Mouse (Mus musculus): ENCODE results near the gene Inafm1. TPM values are rescaled to one million over a fixed set of nuclear protein-coding genes. Genes with fewer than 3 reads are reported as not detected.

Inafm1 gene
- polyA plus RNA-seq, 1 experiment from 2014 or later, result 32.0 TPM

DNA sequence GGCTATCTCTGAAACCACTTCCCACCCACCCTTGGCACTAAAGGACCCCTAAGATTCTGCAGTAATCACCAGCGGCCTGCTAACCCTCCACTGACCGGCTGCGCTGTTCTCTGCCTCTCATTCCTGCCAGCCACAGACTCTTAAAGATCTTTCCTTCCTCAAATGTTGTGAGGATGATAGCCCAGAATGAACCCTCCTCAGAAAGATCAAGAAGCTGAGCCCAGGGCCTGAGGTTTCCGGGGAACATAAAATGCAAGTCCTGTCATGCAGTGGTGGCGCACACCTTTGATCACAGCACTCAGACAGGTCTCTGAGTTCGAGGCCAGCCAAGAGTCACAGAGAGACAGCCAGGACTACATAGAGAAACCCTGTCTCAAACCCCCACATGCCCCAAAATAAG lies 31.2 kb downstream of the Inafm1 start:
- 82% methylated on average over 6 of the region's 6 CpGs for WGBS
- no peak overlapping the region for H3K9ac ChIP-seq (ENCODE audit: low read depth, low read length)
- no peak overlapping the region for H3K4me3 ChIP-seq (replicated peaks; ENCODE audit: low read depth, low read length)
- TF ChIP-seq CTCF (IDR thresholded peaks at IDR 0.05; ENCODE audit: low read depth), result no peak
- H3K27ac ChIP-seq, result no peak overlapping the region
- no peaks in the 10 kb centered on the region for H3K27me3 ChIP-seq (ENCODE audit: insufficient read depth, low read length)
- H3K36me3 ChIP-seq (ENCODE audit: insufficient read depth, low read length), result no peaks in the 10 kb centered on the region
- H3K4me1 ChIP-seq (replicated peaks; ENCODE audit: insufficient read depth, low read length), result no peaks in the 10 kb centered on the region
- ATAC-seq (replicated peaks; ENCODE audit: low FRiP score, low read depth), result no peak
- no peaks in the 10 kb centered on the region for H3K9me3 ChIP-seq (replicated peaks; ENCODE audit: low read length)
- no peak overlapping the region for H3K4me2 ChIP-seq (ENCODE audit: low read length)
- no peak for DNase-seq (ENCODE audit: low spot score)

DNA sequence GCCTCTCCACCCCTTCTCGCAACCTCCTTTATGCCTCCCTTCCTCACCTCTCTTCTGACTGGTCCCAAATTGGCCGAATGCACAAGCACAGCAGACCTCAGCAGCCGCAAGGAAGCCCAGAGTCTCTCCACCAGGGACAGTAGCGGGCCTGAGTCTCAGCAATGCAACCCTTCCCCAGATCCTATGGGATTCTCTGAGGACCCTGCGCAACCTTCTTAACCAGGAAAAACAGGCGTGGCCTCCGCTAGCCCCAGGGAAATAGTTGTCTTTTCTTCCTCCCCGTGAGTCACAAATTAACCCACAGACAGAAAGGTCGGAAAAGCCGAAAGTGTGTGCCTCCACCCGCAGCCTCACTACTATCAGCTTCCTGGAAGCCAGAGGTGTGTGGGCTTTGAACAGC lies 31.6 kb downstream of the Inafm1 start:
- Histone ChIP-seq H3K27ac (no peak overlapping the region), H3K4me3 (replicated peaks; ENCODE audit: low read depth, low read length) (no peak overlapping the region), H3K4me1 (replicated peaks; ENCODE audit: insufficient read depth, low read length) (no peaks in the 10 kb centered on the region), H3K4me2 (ENCODE audit: low read length) (no peak overlapping the region), H3K9ac (ENCODE audit: low read depth, low read length) (no peak overlapping the region), H3K9me3 (replicated peaks; ENCODE audit: low read length) (no peaks in the 10 kb centered on the region), H3K27me3 (ENCODE audit: insufficient read depth, low read length) (no peaks in the 10 kb centered on the region), H3K36me3 (ENCODE audit: insufficient read depth, low read length) (no peaks in the 10 kb centered on the region)
- DNase-seq (ENCODE audit: low spot score), result no peak
- TF ChIP-seq CTCF (IDR thresholded peaks at IDR 0.05; ENCODE audit: low read depth), result no peak; the same call in 1 of the 2 replicates
- WGBS, result 45% methylated on average over 11 of the region's 11 CpGs
- no peak for ATAC-seq (replicated peaks; ENCODE audit: low FRiP score, low read depth)

DNA sequence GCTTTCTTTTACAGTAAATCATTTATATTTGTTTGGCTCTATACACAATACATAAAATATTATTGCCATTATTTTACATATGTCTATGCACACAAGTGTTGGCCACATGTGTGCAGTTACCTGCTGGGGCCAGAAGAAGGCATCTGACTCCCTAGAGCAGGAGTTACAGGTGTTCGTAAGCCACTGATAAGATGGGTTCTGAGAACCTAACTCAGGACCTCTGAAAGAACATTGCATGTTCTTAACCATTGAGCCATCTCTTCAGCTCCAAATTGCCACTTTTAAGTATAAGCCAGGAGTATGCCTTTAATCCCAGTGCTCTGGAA lies 32.5 kb downstream of the Inafm1 start:
- H3K4me2 ChIP-seq (ENCODE audit: low read length), result no peak overlapping the region
- no peak for ATAC-seq (replicated peaks; ENCODE audit: low FRiP score, low read depth)
- WGBS, result 90% methylated on average over 1 of the region's 1 CpGs
- H3K36me3 ChIP-seq (ENCODE audit: insufficient read depth, low read length), result no peaks in the 10 kb centered on the region
- no peaks in the 10 kb centered on the region for H3K9me3 ChIP-seq (replicated peaks; ENCODE audit: low read length)
- H3K27ac ChIP-seq, result no peak overlapping the region
- no peak overlapping the region for H3K9ac ChIP-seq (ENCODE audit: low read depth, low read length)
- TF ChIP-seq CTCF (IDR thresholded peaks at IDR 0.05; ENCODE audit: low read depth), result no peak
- no peak for DNase-seq (ENCODE audit: low spot score)
- no peaks in the 10 kb centered on the region for H3K4me1 ChIP-seq (replicated peaks; ENCODE audit: insufficient read depth, low read length)
- H3K27me3 ChIP-seq (ENCODE audit: insufficient read depth, low read length), result no peaks in the 10 kb centered on the region
- no peak overlapping the region for H3K4me3 ChIP-seq (replicated peaks; ENCODE audit: low read depth, low read length)

DNA sequence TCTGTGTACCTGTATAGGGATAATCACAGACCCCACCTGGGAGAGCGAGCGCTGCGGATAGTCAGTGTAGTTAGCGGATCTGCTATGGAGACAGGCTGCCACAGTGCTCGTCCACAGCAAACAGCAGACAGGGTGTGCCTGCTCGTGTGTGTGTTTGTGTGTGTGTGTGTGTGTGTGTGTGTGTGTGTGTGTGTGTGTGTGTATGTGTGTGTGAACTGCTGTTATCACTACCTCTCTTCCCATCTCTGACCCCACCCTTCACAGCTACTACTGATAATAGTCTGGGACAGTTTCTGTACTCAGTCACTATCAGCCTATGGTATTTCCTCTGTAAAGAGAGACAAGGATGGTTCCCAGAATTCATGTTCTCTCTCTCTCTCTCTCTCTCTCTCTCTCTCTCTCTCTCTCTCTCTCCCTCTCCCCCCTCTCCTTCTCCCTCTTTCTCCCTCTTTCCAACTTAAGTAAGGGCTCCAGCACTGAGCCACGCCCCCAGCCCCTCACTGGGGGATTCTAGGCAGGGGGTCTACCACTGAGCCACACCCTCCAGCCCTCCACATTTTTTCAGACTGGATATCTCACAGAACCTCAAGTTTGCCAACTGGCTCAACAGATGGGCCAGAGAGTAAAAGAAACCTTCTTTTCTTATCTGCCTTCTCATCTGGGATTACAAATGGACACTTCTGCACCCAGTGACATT lies 33.0 kb downstream of the Inafm1 start:
- Histone ChIP-seq H3K9me3 (replicated peaks; ENCODE audit: low read length) (no peaks in the 10 kb centered on the region), H3K27ac (no peak overlapping the region), H3K4me1 (replicated peaks; ENCODE audit: insufficient read depth, low read length) (no peaks in the 10 kb centered on the region), H3K36me3 (ENCODE audit: insufficient read depth, low read length) (no peaks in the 10 kb centered on the region), H3K4me3 (replicated peaks; ENCODE audit: low read depth, low read length) (no peak overlapping the region), H3K4me2 (ENCODE audit: low read length) (no peak overlapping the region), H3K9ac (ENCODE audit: low read depth, low read length) (no peak overlapping the region), H3K27me3 (ENCODE audit: insufficient read depth, low read length) (no peaks in the 10 kb centered on the region)
- 85% methylated on average over 7 of the region's 7 CpGs for WGBS
- TF ChIP-seq CTCF (IDR thresholded peaks at IDR 0.05; ENCODE audit: low read depth), result no peak
- no peak for DNase-seq (ENCODE audit: low spot score)
- ATAC-seq (replicated peaks; ENCODE audit: low FRiP score, low read depth), result no peak

DNA sequence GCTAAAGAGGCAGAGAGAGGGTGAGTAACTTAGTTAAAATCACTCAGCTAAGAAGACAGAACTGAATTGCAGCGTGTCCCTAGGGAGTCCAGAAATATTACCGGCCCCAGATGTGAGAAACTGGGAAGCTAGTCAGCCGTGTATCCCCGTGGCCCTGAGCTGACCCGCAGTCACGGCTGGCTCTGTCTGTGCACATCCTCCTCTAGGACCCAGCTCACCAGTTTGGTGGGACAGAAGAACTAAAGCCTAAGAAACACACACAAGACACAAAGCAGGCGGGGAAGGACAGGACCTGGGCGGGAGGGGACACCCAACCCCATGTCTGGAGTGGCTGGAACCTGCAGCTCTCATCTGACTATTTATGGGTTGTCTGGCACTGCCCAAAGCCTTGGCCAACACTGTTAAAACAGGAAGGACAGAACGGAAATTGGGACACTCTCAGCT lies 33.8 kb downstream of the Inafm1 start:
- H3K4me1 ChIP-seq (replicated peaks; ENCODE audit: insufficient read depth, low read length), result no peaks in the 10 kb centered on the region
- H3K9ac ChIP-seq (ENCODE audit: low read depth, low read length), result no peak overlapping the region
- H3K36me3 ChIP-seq (ENCODE audit: insufficient read depth, low read length), result no peaks in the 10 kb centered on the region
- no peak overlapping the region for H3K4me3 ChIP-seq (replicated peaks; ENCODE audit: low read depth, low read length)
- no peaks in the 10 kb centered on the region for H3K9me3 ChIP-seq (replicated peaks; ENCODE audit: low read length)
- DNase-seq (ENCODE audit: low spot score), result peak; percentile 24
- H3K27me3 ChIP-seq (ENCODE audit: insufficient read depth, low read length), result no peaks in the 10 kb centered on the region
- no peak overlapping the region for H3K4me2 ChIP-seq (ENCODE audit: low read length)
- ATAC-seq (replicated peaks; ENCODE audit: low FRiP score, low read depth), result no peak
- no peak overlapping the region for H3K27ac ChIP-seq
- WGBS, result 21% methylated on average over 9 of the region's 9 CpGs
- TF ChIP-seq CTCF (IDR thresholded peaks at IDR 0.05; ENCODE audit: low read depth), result no peak

DNA sequence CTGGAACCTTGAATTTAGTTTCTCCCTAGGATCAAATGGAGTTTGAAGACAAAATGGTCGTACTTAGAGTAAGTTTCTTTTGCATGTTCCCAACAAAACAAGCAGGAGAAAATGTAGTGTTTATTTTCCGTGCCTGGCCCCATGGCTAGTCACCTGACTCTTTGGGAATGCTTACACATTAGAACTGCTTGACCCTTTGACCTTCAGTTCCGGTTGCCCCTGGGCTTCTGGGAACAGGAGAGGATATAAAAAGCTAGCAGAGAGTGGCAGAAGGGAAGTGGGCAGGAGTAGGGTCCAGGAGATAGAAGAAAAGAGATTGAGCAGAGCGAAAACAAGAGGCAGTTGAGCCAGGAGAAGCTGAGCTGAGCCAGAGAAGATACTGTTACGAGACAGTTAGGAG lies 43.5 kb downstream of the Inafm1 start:
- no peaks in the 10 kb centered on the region for H3K36me3 ChIP-seq (ENCODE audit: insufficient read depth, low read length)
- peak; percentile 47 for DNase-seq (ENCODE audit: low spot score)

More for the DNA sequence above, 43.5 kb downstream of the Inafm1 start:
- H3K27me3 ChIP-seq (ENCODE audit: insufficient read depth, low read length), result no peaks in the 10 kb centered on the region
- H3K9me3 ChIP-seq (replicated peaks; ENCODE audit: low read length), result no peaks in the 10 kb centered on the region
- H3K4me2 ChIP-seq (ENCODE audit: low read length), result no peak overlapping the region
- WGBS, result 29% methylated on average over 5 of the region's 5 CpGs
- no peak overlapping the region for H3K4me3 ChIP-seq (replicated peaks; ENCODE audit: low read depth, low read length)
- no peak overlapping the region for H3K9ac ChIP-seq (ENCODE audit: low read depth, low read length)
- no peak for TF ChIP-seq CTCF (IDR thresholded peaks at IDR 0.05; ENCODE audit: low read depth)
- ATAC-seq (replicated peaks; ENCODE audit: low FRiP score, low read depth), result no peak
- H3K27ac ChIP-seq, result no peak overlapping the region
- H3K4me1 ChIP-seq (replicated peaks; ENCODE audit: insufficient read depth, low read length), result no peaks in the 10 kb centered on the region

Other genes starting within 250 kb of the Inafm1 start
- 3.2 and 3.3 TPM in 2 replicates for gene Bicra, start 225.7 kb downstream of the Inafm1 start, polyA plus RNA-seq (2015; fragmentation: Nextera tagmentation; extraction: Ambion mirVana)
- gene Zfp541, start 211.8 kb downstream of the Inafm1 start, polyA plus RNA-seq (2015; fragmentation: Nextera tagmentation; extraction: Ambion mirVana), result 0.05 TPM in 2 replicates
- 178 and 193 TPM in 2 replicates for gene Napa, start 175.2 kb downstream of the Inafm1 start, polyA plus RNA-seq (2015; fragmentation: Nextera tagmentation; extraction: Ambion mirVana)
- 21.0 and 24.8 TPM in 2 replicates for gene Kptn, start 153.7 kb downstream of the Inafm1 start, polyA plus RNA-seq (2015; fragmentation: Nextera tagmentation; extraction: Ambion mirVana)
- 0.06 and 0.07 TPM in 2 replicates for gene Slc8a2, start 143.8 kb downstream of the Inafm1 start, polyA plus RNA-seq (2015; fragmentation: Nextera tagmentation; extraction: Ambion mirVana)
- 12.9 and 16.7 TPM in 2 replicates for gene Meis3, start 98.5 kb downstream of the Inafm1 start, polyA plus RNA-seq (2015; fragmentation: Nextera tagmentation; extraction: Ambion mirVana)
- gene Dhx34, start 51.6 kb downstream of the Inafm1 start, polyA plus RNA-seq (2015; fragmentation: Nextera tagmentation; extraction: Ambion mirVana), result 11.6 and 12.1 TPM in 2 replicates
- 0.08 and 0.11 TPM in 2 replicates for gene C5ar2, start 29.5 kb downstream of the Inafm1 start, polyA plus RNA-seq (2015; fragmentation: Nextera tagmentation; extraction: Ambion mirVana)
- gene C5ar1, start 14.1 kb downstream of the Inafm1 start, polyA plus RNA-seq (2015; fragmentation: Nextera tagmentation; extraction: Ambion mirVana), result 3.1 and 3.4 TPM in 2 replicates
- gene Ccdc9, start 13.2 kb upstream of the Inafm1 start, polyA plus RNA-seq (2015; fragmentation: Nextera tagmentation; extraction: Ambion mirVana), result 14.2 and 17.1 TPM in 2 replicates
- gene Bbc3, start 34.8 kb upstream of the Inafm1 start, polyA plus RNA-seq (2015; fragmentation: Nextera tagmentation; extraction: Ambion mirVana), result 12.4 and 13.1 TPM in 2 replicates
- 184 and 212 TPM in 2 replicates for gene Sae1, start 114.2 kb upstream of the Inafm1 start, polyA plus RNA-seq (2015; fragmentation: Nextera tagmentation; extraction: Ambion mirVana)
- gene Zc3h4, start 127.3 kb upstream of the Inafm1 start, polyA plus RNA-seq (2015; fragmentation: Nextera tagmentation; extraction: Ambion mirVana), result 9.6 and 10.4 TPM in 2 replicates
- gene Tmem160, start 179.2 kb upstream of the Inafm1 start, polyA plus RNA-seq (2015; fragmentation: Nextera tagmentation; extraction: Ambion mirVana), result 74.2 and 81.9 TPM in 2 replicates
- 0.33 TPM in 2 replicates for gene Npas1, start 204.1 kb upstream of the Inafm1 start, polyA plus RNA-seq (2015; fragmentation: Nextera tagmentation; extraction: Ambion mirVana)

Measured in kidney, postnatal 0 days (tissue).